Mouse (Mus musculus): ENCODE measurements around the gene Rnf220. TPM values are rescaled to one million over a fixed set of nuclear protein-coding genes. Genes with fewer than 3 reads are reported as not detected.

Gene Rnf220
- polyA plus RNA-seq, 1 experiment from 2014 or later, result 115 TPM

DNA sequence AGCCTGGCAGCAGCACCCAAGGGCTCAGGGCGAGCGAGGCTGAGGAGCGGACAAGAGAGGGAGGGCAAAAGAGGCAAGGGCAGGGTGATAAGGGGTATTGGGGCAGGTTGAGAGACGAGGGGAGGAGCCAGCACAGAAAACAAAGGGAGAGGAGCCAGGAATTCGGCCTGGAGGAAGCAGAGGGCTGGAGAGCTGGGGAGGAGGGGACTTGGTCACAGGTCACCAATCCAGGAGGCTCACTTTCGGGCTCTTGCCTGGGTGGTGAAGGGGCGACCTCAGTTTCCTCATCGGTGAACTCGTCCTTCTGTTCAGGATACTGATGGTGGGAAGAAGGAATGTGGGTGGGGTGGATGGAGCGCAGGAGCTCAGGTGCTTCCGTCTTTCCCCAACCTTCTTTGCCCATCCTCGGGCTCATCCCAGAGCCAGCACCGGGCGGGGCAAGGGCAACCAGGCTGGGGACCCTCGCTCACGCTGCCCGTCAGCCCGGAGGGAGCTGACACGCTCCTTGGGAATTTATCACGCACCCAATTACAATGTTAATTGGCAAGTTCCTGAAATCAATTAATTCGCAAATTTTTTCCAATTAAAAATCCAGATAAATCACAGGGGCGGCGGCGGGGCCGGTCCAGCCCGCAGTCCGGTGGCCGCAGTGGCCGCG lies 193.1 kb downstream of the Rnf220 start:
- no peak for ATAC-seq
- H3K4me2 ChIP-seq, result peak overlapping the region; percentile 78
- no peak overlapping the region for H3K27ac ChIP-seq
- H3K4me3 ChIP-seq, result peak overlapping the region; percentile 43
- 7% methylated on average over 30 of the region's 30 CpGs for WGBS
- peaks cover 75% of the 10 kb centered on the region for H3K27me3 ChIP-seq
- peaks cover 26% of the 10 kb centered on the region for H3K4me1 ChIP-seq
- no peaks in the 10 kb centered on the region for H3K36me3 ChIP-seq (ENCODE audit: poor library complexity, severe bottlenecking)
- H3K9ac ChIP-seq, result peak overlapping the region; percentile 63; the same call in 1 of the 2 replicates
- no peaks in the 10 kb centered on the region for H3K9me3 ChIP-seq (replicated peaks)

DNA sequence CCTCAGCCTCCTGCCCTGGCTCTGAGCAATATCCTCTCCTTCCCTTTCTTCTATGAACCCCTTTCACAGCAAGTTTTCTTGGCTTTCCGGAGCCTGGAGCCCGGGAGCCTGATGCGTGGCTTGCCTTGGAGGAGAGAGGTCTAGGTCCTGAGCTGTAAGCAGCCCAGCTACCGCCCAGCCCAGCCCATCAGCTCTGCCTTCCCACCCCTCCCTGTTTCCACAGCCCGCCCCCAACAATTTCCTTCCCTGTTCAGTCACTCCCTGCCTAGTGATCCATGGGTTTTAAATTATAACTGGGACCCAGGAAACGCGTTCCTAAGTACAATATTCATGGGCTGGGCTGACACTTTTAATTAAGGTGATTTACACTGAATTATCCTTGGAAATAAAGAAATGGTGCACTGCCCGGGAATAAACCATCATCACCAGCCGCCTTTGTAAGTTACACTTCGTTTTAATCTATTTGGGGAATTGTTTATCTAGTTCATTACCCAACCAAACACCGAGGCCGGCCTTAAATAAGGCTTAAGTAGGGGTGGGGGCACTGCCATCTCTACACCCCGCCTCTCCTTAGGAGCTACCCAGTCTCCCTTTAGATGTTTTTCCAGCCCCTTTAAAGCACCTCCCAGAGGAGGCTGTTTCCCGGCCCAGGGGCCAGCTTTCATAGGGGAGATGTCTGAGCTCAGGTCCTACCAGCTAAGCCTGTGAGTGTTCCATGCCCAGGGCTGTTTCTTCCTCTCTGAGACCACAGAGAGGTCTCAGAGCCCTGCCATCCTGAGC lies 194.6 kb downstream of the Rnf220 start:
- H3K9ac ChIP-seq, result no peak overlapping the region
- H3K4me3 ChIP-seq, result no peak overlapping the region
- no peak for ATAC-seq
- peaks cover 70% of the 10 kb centered on the region for H3K27me3 ChIP-seq
- H3K4me1 ChIP-seq, result peaks cover 26% of the 10 kb centered on the region
- WGBS, result 26% methylated on average over 14 of the region's 14 CpGs
- H3K27ac ChIP-seq, result no peak overlapping the region
- no peaks in the 10 kb centered on the region for H3K36me3 ChIP-seq (ENCODE audit: poor library complexity, severe bottlenecking)
- H3K4me2 ChIP-seq, result no peak overlapping the region
- H3K9me3 ChIP-seq (replicated peaks), result no peaks in the 10 kb centered on the region

DNA sequence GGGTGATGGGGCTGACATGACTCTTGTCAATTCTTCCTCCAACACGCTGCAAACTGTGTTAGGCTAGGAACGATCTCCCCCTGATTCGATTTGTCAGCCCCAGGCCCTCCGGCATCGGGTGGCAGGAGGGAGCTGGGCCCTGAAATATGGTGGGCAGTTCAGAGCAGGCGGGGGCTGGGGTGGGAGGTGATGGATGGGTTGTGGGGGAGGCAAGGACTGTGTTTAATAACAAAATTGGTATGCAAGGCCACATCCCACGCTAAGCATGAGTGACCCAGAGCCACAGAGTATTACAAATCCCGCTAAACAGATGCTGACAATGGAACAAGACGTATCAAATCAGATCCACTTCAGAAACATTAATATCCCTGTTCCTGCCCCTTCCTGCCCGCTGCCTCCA lies 196.9 kb downstream of the Rnf220 start:
- no peaks in the 10 kb centered on the region for H3K36me3 ChIP-seq (ENCODE audit: poor library complexity, severe bottlenecking)
- H3K27ac ChIP-seq, result no peak overlapping the region
- H3K9me3 ChIP-seq (replicated peaks), result no peaks in the 10 kb centered on the region
- H3K4me2 ChIP-seq, result no peak overlapping the region
- ATAC-seq, result no peak
- 80% methylated on average over 10 of the region's 10 CpGs for WGBS
- no peak overlapping the region for H3K4me3 ChIP-seq
- peaks cover 26% of the 10 kb centered on the region for H3K4me1 ChIP-seq
- peaks cover 54% of the 10 kb centered on the region for H3K27me3 ChIP-seq
- H3K9ac ChIP-seq, result no peak overlapping the region

GRCm38 (mm10) chr4:117297819-117298218 lies 199.0 kb downstream of the Rnf220 start:
- no peak overlapping the region for H3K4me3 ChIP-seq
- no peak overlapping the region for H3K4me2 ChIP-seq
- H3K36me3 ChIP-seq (ENCODE audit: poor library complexity, severe bottlenecking), result no peaks in the 10 kb centered on the region
- H3K4me1 ChIP-seq, result peaks cover 10% of the 10 kb centered on the region; the same call in 1 of the 2 replicates
- H3K27me3 ChIP-seq, result peaks cover 33% of the 10 kb centered on the region
- H3K9me3 ChIP-seq (replicated peaks), result no peaks in the 10 kb centered on the region
- H3K27ac ChIP-seq, result no peak overlapping the region
- H3K9ac ChIP-seq, result no peak overlapping the region
- ATAC-seq, result no peak
- 82% methylated on average over 9 of the region's 9 CpGs for WGBS

DNA sequence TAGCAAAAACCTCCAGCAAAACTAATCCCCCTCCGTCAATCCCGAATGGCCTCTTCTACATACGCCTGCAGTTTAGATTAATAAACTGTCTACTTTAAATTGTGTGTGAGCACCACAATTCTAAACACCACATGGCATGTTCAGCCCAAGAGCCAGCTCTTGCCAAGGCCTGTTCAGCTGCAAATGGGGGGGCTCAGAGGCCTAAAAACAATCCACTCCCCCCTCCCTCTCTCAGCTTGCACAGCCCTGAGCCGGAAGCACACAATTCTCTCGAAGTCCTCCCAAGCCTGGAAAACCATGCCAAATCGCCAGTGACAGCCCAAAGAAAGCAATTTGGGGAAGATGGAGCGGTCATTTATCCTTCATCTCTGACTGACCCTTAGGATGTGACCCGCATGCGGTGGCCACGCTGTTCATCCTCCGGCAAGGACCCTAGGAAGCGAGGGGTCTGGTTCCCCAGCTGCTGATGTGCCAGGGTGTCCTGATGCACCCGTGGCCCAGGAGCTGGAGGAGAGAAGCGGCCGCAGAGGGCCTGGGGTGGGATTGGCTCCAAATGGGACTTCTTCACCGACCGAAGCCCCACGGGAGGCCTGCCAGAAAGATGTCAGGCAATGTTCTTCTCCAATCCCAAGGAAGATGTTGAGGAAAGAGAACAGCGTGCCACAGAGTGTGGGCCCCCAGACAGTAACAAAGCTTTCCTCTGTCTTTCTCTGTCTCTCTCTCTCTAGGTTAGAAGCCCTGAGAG lies 199.8 kb downstream of the Rnf220 start:
- Histone ChIP-seq H3K4me1 (0 out of 2 replicates have a peak, but pooled peaks cover 4% of the 10 kb centered on the region), H3K36me3 (ENCODE audit: poor library complexity, severe bottlenecking) (no peaks in the 10 kb centered on the region), H3K27ac (no peak overlapping the region), H3K27me3 (peaks cover 25% of the 10 kb centered on the region), H3K4me3 (no peak overlapping the region), H3K9me3 (replicated peaks) (no peaks in the 10 kb centered on the region), H3K4me2 (no peak overlapping the region), H3K9ac (no peak overlapping the region)
- ATAC-seq, result no peak
- 86% methylated on average over 19 of the region's 19 CpGs for WGBS

GRCm38 (mm10) chr4:117291696-117292095 lies 205.2 kb downstream of the Rnf220 start:
- peaks cover 10% of the 10 kb centered on the region for H3K36me3 ChIP-seq (ENCODE audit: poor library complexity, severe bottlenecking)
- ATAC-seq, result no peak
- 91% methylated on average over 2 of the region's 2 CpGs for WGBS

GRCm38 (mm10) chr4:117288927-117289801 lies 207.7 kb downstream of the Rnf220 start:
- peaks cover 51% of the 10 kb centered on the region for H3K4me1 ChIP-seq
- WGBS, result 1% methylated on average over 51 of the region's 80 CpGs
- no peaks in the 10 kb centered on the region for H3K9me3 ChIP-seq (replicated peaks)
- peak overlapping the region; percentile 94 for H3K27ac ChIP-seq
- ATAC-seq, result peak; percentile 89
- H3K36me3 ChIP-seq (ENCODE audit: poor library complexity, severe bottlenecking), result peaks cover 35% of the 10 kb centered on the region
- H3K4me2 ChIP-seq, result peak overlapping the region; percentile 70
- peak overlapping the region; percentile 78 for H3K9ac ChIP-seq
- no peaks in the 10 kb centered on the region for H3K27me3 ChIP-seq
- peak overlapping the region; percentile 61 for H3K4me3 ChIP-seq

More at GRCm38 (mm10) chr4:117291696-117292095, 205.2 kb downstream of the Rnf220 start:
- no peak overlapping the region for H3K4me3 ChIP-seq
- peaks cover 26% of the 10 kb centered on the region for H3K4me1 ChIP-seq
- H3K4me2 ChIP-seq, result no peak overlapping the region
- H3K9ac ChIP-seq, result no peak overlapping the region
- no peak overlapping the region for H3K27ac ChIP-seq
- H3K9me3 ChIP-seq (replicated peaks), result no peaks in the 10 kb centered on the region
- peaks cover 6% of the 10 kb centered on the region; the same call in 1 of the 2 replicates for H3K27me3 ChIP-seq

DNA sequence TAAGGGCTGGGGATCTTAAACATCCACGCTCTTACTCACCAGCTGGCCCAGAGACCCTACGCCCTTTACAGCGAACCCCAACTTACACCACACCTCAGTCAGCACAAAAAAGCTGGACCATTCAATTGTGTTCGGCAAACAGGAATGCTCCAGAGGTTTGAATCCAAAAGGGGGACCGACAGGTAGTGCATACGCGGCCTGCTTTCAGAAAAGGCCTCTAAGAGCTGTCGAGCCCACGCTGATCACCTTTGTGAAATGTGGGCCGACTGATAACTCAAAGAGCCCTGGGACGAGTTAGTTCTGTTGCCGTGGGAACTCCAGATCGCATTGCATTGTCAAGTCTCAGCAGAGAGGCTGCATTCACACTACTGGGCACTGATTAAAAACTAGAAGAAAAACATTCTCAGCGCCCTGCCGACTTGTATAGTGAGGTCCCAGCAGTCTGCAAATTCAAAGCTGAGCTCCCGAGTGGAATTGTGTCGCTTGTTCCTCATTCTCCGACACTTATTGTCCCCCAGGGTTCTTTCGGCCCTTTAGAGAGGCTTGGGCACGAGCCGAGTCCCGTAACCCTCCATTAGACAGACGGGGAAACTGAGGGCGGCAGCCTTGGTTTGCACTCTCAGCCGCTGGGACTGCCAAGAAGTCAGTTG lies 208.4 kb downstream of the Rnf220 start:
- peak overlapping the region; percentile 61 for H3K4me3 ChIP-seq
- H3K36me3 ChIP-seq (ENCODE audit: poor library complexity, severe bottlenecking), result peaks cover 43% of the 10 kb centered on the region
- 9% methylated on average over 25 of the region's 25 CpGs for WGBS
- peak overlapping the region; percentile 78 for H3K9ac ChIP-seq
- peak; percentile 11; the same call in 1 of the 2 replicates for ATAC-seq
- no peaks in the 10 kb centered on the region for H3K9me3 ChIP-seq (replicated peaks)
- H3K4me1 ChIP-seq, result peaks cover 58% of the 10 kb centered on the region
- H3K27me3 ChIP-seq, result no peaks in the 10 kb centered on the region
- H3K4me2 ChIP-seq, result peak overlapping the region; percentile 70
- H3K27ac ChIP-seq, result peak overlapping the region; percentile 94

DNA sequence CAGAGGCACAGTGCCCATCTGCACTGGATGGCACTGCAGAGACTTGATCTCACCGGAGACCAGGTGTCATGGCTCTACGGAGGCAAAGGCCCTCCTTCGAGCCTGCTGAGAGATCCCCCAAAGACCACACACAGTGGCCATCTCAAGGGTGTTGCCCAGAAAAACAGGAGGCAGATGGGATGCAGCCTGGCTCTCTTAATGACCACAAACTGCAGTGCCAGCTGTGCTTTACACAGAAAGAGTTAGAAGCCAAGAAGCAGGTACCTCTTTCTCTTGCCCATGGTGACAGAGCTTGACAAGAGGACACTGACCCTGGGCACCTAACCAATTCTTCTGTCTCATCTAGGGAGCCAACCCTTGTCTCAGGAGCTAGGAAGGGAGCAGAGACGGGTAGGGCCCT lies 212.5 kb downstream of the Rnf220 start:
- Histone ChIP-seq H3K9me3 (replicated peaks) (no peaks in the 10 kb centered on the region), H3K4me3 (no peak overlapping the region), H3K4me1 (peaks cover 68% of the 10 kb centered on the region), H3K9ac (peak overlapping the region; percentile 3), H3K36me3 (ENCODE audit: poor library complexity, severe bottlenecking) (peaks cover 83% of the 10 kb centered on the region), H3K27ac (peak overlapping the region; percentile 66), H3K27me3 (no peaks in the 10 kb centered on the region), H3K4me2 (peak overlapping the region; percentile 0; the same call in 1 of the 2 replicates)
- ATAC-seq, result no peak
- WGBS, result 50% methylated on average over 4 of the region's 4 CpGs

DNA sequence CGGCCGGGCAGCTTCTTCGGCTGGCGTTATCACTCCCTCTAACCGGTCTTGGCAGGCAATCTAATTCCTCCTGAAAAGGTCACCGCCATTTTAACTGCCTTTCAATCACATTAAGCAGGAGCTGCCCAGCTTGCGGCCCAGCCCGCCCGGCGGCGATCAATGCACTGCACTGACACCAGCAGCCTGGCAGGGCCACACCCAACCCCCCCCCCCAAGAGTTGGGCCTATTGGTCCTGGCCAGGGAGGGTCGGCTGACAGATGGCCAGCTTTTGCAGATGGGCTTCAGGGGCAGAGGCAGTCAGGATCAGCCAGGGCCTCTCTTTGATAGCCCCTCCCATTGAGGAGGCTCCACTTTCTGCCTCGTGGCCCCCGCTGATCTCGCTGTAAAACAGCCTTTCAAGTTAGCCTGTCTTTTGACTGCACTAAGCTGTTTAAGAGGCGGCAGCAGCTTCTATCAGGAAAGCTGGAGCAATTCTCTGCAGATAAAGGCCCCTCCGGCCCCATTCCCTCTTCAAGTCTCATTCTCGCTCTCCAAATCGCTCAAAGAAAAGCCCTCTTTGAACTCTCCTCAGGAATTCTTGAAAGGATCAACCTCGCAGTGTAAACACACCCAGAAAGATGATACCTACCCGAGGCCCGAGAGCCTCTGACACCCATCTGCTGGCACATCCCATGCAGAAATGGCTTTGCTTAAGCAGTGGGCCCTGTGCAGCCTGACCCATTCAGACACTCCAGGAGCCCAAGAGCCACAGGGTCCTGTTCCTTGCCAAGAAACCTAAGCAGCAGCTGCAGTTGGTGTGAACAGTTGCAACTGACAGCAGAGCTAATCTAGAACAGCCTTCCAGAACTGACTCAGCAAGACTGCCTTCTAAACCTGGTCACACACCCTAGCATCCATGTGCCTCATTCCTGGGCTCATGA lies 213.3 kb downstream of the Rnf220 start:
- Histone ChIP-seq H3K9ac (peak overlapping the region; percentile 3), H3K36me3 (ENCODE audit: poor library complexity, severe bottlenecking) (peaks cover 92% of the 10 kb centered on the region), H3K4me2 (peak overlapping the region; percentile 0; the same call in 1 of the 2 replicates)

More for the DNA sequence above, 213.3 kb downstream of the Rnf220 start:
- peak; percentile 57 for ATAC-seq
- Histone ChIP-seq H3K4me1 (peaks cover 66% of the 10 kb centered on the region), H3K27me3 (no peaks in the 10 kb centered on the region), H3K27ac (peak overlapping the region; percentile 66), H3K4me3 (no peak overlapping the region), H3K9me3 (replicated peaks) (no peaks in the 10 kb centered on the region)
- whole genome bisulfite sequencing, result 10% methylated on average over 22 of the region's 22 CpGs

All from forebrain, embryonic 13.5 days (tissue).